Mouse (Mus musculus) stomach, postnatal 0 days (tissue): ENCODE measurements around the gene Slc28a3.

Source experiments
- CTCF ChIP-seq: IDR thresholded peaks from 2 replicates; pipeline ENCODE4 v1.5.1; 2016; ENCODE audit warnings: antibody characterized with exemption, low read depth, mild to moderate bottlenecking, moderate library complexity
- EP300 ChIP-seq: optimal IDR thresholded peaks from 2 replicates; pipeline ENCODE3; 2016; ENCODE audit warnings: antibody characterized with exemption

GRCm38 (mm10) chr13:58514147-58514727 lies 96.4 kb downstream of the Slc28a3 start:
- TF ChIP-seq CTCF = peak; percentile 72
- no peak for TF ChIP-seq EP300
